Mouse (Mus musculus) embryonic facial prominence, embryonic 12.5 days (tissue): ENCODE measurements around the gene Abcb8. TPM values are rescaled to one million over a fixed set of nuclear protein-coding genes. Genes with fewer than 3 reads are reported as not detected.

Experiments used
- ATAC-seq: fragments of 200-750 bp; cut with Nextera tagmentation; 2 replicates; pipeline ENCODE4 v1.8.0; 2017; ENCODE audit not compliant: insufficient number of reproducible peaks, insufficient read depth, low FRiP score, low TSS enrichment
- H3K27ac ChIP-seq: fragments of 300-500 bp; sonication (generic); 2 replicates; pipeline ENCODE4 v1.5.1; 2016; ENCODE audit warnings: mild to moderate bottlenecking
- H3K27me3 ChIP-seq: fragments of 300-500 bp; sonication (generic); 2 replicates; pipeline ENCODE4 v1.6.1; 2016; ENCODE audit warnings: mild to moderate bottlenecking, moderate library complexity
- H3K36me3 ChIP-seq: fragments of 300-500 bp; sonication (generic); 2 replicates; pipeline ENCODE4 v1.6.1; 2016; ENCODE audit warnings: mild to moderate bottlenecking
- H3K4me1 ChIP-seq: fragments of 300-500 bp; sonication (generic); 2 replicates; pipeline ENCODE4 v1.6.1; 2016
- H3K4me2 ChIP-seq: fragments of 300-500 bp; sonication (generic); replicated peaks from 2 replicates; pipeline ENCODE4 v1.6.1; 2016; ENCODE audit warnings: mild to moderate bottlenecking, moderate library complexity
- H3K4me3 ChIP-seq: fragments of 300-500 bp; sonication (generic); 2 replicates; pipeline ENCODE4 v1.5.1; 2016; ENCODE audit warnings: mild to moderate bottlenecking
- H3K9ac ChIP-seq: fragments of 300-500 bp; sonication (generic); 2 replicates; pipeline ENCODE4 v1.6.1; 2016; ENCODE audit warnings: mild to moderate bottlenecking, moderate library complexity
- H3K9me3 ChIP-seq: fragments of 300-500 bp; sonication (generic); 2 replicates; pipeline ENCODE4 v1.6.1; 2016; ENCODE audit warnings: mild to moderate bottlenecking, moderate library complexity
- WGBS: fragments of 180-500 bp; shearing (Covaris S2); methylation state at CpG from one replicate; pipeline ENCODE4 v1.1.7; 2016; 5-methylcytosine and 5-hydroxymethylcytosine counted together
- polyA plus RNA-seq: library from polyadenylated mRNA; unstranded; fragments of >200 nt; fragmentation: Nextera tagmentation; extraction: Ambion mirVana; gene quantifications from 2 replicates; pipeline ENCODE4 v1.2.1, GENCODE M21; 2016

Abcb8 gene
- polyA plus RNA-seq, 1 experiment from 2014 or later, result 44.6 TPM

DNA sequence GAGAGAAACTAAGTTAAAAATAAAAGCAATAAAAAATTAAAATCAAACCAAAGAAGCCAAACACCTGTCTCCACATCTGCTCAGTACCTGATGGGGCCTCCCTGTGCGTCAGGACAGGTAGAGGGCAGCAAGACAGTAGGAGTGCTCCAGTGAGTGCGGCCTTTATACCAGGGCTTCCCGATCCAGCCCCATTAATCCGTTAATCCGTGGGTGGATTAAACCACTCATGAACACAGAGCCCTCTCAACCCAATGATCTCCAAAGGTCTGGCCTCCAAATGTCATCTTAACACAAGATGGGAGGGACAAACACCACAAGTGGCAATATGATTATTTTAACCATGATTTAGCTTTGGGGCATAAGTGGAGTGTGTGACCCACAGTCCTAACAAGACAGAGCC, 19.7 kb upstream of the Abcb8 start:
- H3K27me3 ChIP-seq, result peaks cover 2% of the 10 kb centered on the region; the same call in 1 of the 2 replicates
- WGBS, result 68% methylated on average over 5 of the region's 5 CpGs
- no peak overlapping the region for H3K27ac ChIP-seq
- H3K9me3 ChIP-seq, result no peaks in the 10 kb centered on the region
- no peak overlapping the region for H3K4me2 ChIP-seq
- H3K36me3 ChIP-seq, result no peaks in the 10 kb centered on the region
- no peak overlapping the region for H3K4me3 ChIP-seq
- no peaks in the 10 kb centered on the region for H3K4me1 ChIP-seq
- H3K9ac ChIP-seq, result no peak overlapping the region
- no peak for ATAC-seq

DNA sequence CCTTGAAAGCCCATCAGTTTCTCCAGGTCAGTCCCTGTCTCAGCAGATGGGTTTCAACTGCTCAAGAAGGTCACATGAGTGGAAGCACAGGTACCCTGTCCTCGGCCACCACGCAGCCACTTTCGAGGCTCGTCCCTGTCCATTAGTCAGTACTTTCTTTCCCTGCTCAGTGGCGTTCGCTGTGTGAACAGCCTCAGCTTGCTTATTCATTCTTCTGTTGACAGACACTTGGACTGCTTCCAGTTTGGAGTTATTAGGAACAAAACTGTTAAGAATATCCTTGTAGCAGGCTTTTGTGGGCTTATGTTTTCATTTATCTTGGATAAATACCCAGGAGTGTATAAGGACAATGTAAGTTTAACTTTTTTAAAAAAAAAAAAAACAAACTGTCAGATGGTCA, 19.2 kb upstream of the Abcb8 start:
- peaks cover 3% of the 10 kb centered on the region; the same call in 1 of the 2 replicates for H3K27me3 ChIP-seq
- ATAC-seq, result no peak
- H3K36me3 ChIP-seq, result no peaks in the 10 kb centered on the region
- no peak overlapping the region for H3K4me2 ChIP-seq
- H3K9me3 ChIP-seq, result no peaks in the 10 kb centered on the region
- 56% methylated on average over 6 of the region's 6 CpGs for WGBS
- no peak overlapping the region for H3K4me3 ChIP-seq
- no peaks in the 10 kb centered on the region for H3K4me1 ChIP-seq
- no peak overlapping the region for H3K27ac ChIP-seq
- no peak overlapping the region for H3K9ac ChIP-seq

DNA sequence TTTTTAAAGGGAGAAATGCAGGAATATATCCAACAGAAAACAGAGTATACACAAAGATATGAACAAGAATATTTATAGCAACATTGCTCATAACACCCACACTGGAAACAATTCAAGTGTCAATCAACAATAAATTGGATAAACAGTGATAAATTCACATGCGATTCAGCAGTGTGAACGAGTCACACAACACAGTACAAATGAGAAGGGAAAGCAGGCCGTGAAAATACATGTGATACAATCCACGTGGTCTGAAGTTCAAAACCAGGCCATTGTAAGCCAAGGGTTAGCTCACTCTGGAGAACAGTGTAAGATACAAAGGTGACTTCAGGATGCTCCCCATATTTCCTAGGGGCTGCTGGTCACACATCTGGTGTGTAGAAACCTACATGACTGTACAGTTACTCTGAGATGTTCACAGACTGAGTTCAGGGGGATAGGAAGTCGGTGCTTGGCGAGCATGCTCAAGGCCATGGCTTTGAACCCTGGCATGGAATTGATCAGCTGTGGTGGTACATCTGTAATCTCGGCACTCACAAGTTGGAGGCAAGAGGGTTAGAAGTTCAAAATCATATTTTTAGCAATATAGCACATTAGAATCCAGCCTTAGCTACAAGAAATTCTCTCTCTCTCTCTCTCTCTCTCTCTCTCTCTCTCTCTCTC, 18.7 kb upstream of the Abcb8 start:
- Histone ChIP-seq H3K4me1 (no peaks in the 10 kb centered on the region), H3K9me3 (no peaks in the 10 kb centered on the region), H3K4me2 (no peak overlapping the region), H3K4me3 (no peak overlapping the region), H3K27ac (no peak overlapping the region), H3K36me3 (no peaks in the 10 kb centered on the region), H3K9ac (no peak overlapping the region), H3K27me3 (peaks cover 3% of the 10 kb centered on the region; the same call in 1 of the 2 replicates)
- no peak for ATAC-seq
- WGBS, result 79% methylated on average over 7 of the region's 7 CpGs

DNA sequence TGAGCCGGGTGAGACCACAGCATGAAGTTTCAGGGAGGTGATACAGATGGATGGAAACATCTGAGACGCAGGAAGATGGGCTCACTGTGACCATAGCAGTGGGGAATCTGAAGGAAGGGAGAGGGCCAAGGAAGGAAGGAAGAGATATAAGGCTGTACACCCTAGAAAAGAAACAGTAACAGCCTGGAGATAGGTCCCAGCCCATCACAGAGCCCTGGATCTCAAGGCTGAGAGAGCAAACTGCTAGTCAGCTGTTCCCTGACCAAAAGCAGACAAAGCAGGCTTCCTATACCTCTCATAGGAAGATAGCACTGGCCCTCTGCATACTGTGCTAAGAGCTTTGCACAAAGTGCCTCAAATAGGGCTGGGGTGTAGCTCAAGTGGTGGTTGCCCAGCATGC, 14.8 kb upstream of the Abcb8 start:
- Histone ChIP-seq H3K9me3 (no peaks in the 10 kb centered on the region), H3K4me3 (no peak overlapping the region), H3K27ac (no peak overlapping the region), H3K4me1 (peaks cover 4% of the 10 kb centered on the region; the same call in 1 of the 2 replicates), H3K9ac (no peak overlapping the region), H3K36me3 (no peaks in the 10 kb centered on the region), H3K27me3 (peaks cover 3% of the 10 kb centered on the region; the same call in 1 of the 2 replicates), H3K4me2 (no peak overlapping the region)
- ATAC-seq, result no peak
- WGBS, result 77% methylated on average over 2 of the region's 2 CpGs

DNA sequence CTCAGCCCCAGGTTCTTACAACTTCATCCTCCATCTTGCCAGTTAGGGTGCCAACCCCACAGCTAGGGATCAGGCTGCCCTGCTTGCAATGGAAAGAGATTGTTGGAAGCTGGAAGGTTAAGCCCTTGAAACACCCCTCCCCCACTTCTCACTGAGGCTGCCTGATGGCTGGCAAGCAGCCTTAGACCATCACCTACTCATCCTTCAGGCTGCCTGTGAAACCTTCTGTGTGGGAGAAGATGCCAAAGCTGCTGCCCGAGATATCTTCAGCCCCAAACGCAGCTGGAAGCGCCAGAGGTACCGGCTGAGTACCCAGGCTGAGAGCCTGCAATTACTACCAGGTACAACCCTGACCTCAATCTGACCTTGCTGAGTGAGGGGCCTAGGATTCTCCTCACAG, 14.0 kb upstream of the Abcb8 start:
- no peaks in the 10 kb centered on the region for H3K36me3 ChIP-seq
- WGBS, result 49% methylated on average over 4 of the region's 4 CpGs

DNA sequence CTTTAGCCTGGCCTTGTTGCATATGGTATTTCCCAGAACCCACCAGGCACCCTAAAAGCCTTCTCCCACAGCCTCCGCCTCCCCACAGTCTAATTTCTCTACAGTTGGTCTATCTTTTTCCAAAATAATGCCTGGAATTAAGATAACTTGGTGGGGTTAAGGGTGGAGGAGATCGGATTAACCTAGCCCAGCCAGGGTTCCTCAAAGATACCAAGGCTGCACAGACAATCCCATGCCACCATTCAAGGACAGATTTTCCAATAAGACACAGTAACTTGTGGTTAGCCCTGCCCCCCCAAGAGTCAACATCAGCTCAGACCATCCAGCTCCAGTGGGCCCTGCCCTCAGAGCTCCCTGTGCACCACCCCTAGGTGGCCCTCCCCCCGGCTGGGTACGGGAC, 13.0 kb upstream of the Abcb8 start:
- Histone ChIP-seq H3K4me3 (no peak overlapping the region), H3K27me3 (peaks cover 9% of the 10 kb centered on the region), H3K4me2 (no peak overlapping the region), H3K4me1 (peaks cover 7% of the 10 kb centered on the region; the same call in 1 of the 2 replicates), H3K9me3 (no peaks in the 10 kb centered on the region), H3K9ac (no peak overlapping the region), H3K36me3 (no peaks in the 10 kb centered on the region), H3K27ac (no peak overlapping the region)
- no peak for ATAC-seq
- 84% methylated on average over 4 of the region's 4 CpGs for WGBS

More for the DNA sequence above, 14.0 kb upstream of the Abcb8 start:
- Histone ChIP-seq H3K27ac (no peak overlapping the region), H3K4me1 (peaks cover 7% of the 10 kb centered on the region; the same call in 1 of the 2 replicates), H3K9ac (no peak overlapping the region), H3K4me2 (no peak overlapping the region), H3K4me3 (no peak overlapping the region), H3K27me3 (peaks cover 3% of the 10 kb centered on the region; the same call in 1 of the 2 replicates), H3K9me3 (no peaks in the 10 kb centered on the region)
- no peak for ATAC-seq

DNA sequence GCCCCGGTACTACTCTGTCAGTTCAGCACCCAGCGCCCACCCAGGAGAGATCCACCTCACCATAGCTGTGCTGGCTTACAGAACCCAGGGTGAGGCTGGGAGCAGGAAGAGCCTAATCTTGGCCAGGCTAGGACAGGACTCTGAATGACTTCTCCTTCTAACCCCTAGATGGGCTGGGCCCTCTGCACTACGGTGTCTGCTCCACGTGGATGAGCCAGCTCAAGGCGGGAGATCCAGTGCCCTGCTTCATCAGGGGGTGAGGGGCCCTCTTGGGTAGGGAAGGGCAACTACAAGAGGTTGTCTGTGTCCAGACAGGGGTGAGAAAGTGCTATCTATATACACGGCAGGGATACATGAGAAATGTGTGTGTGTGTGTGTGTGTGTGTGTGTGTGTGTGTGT, 12.0 kb upstream of the Abcb8 start:
- no peaks in the 10 kb centered on the region for H3K36me3 ChIP-seq
- H3K9me3 ChIP-seq, result no peaks in the 10 kb centered on the region
- WGBS, result 63% methylated on average over 6 of the region's 6 CpGs
- no peak overlapping the region for H3K27ac ChIP-seq
- no peak overlapping the region for H3K4me3 ChIP-seq
- H3K27me3 ChIP-seq, result peaks cover 19% of the 10 kb centered on the region
- peaks cover 7% of the 10 kb centered on the region; the same call in 1 of the 2 replicates for H3K4me1 ChIP-seq
- H3K4me2 ChIP-seq, result no peak overlapping the region
- no peak for ATAC-seq
- H3K9ac ChIP-seq, result no peak overlapping the region

DNA sequence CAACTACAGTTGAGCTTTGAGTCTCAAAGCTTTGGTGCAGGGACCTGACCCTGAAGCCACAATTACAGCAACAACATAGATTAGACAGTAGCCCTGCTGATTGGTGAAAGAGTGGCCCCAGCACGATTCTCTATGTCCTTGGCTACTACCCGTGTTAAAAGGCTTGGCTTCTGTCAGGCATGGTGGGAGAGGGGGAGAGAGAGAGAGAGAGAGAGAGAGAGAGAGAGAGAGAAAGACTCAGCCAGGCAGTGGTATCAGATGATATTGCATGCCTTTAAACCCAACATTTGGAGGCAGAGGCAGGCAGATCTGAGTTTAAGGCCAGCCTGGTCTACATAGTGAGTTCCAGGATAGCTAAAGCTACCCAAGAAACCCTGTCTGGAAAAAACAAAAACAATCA, 11.5 kb upstream of the Abcb8 start:
- WGBS, result 71% methylated on average over 2 of the region's 2 CpGs
- Histone ChIP-seq H3K4me3 (no peak overlapping the region), H3K9ac (no peak overlapping the region)

DNA sequence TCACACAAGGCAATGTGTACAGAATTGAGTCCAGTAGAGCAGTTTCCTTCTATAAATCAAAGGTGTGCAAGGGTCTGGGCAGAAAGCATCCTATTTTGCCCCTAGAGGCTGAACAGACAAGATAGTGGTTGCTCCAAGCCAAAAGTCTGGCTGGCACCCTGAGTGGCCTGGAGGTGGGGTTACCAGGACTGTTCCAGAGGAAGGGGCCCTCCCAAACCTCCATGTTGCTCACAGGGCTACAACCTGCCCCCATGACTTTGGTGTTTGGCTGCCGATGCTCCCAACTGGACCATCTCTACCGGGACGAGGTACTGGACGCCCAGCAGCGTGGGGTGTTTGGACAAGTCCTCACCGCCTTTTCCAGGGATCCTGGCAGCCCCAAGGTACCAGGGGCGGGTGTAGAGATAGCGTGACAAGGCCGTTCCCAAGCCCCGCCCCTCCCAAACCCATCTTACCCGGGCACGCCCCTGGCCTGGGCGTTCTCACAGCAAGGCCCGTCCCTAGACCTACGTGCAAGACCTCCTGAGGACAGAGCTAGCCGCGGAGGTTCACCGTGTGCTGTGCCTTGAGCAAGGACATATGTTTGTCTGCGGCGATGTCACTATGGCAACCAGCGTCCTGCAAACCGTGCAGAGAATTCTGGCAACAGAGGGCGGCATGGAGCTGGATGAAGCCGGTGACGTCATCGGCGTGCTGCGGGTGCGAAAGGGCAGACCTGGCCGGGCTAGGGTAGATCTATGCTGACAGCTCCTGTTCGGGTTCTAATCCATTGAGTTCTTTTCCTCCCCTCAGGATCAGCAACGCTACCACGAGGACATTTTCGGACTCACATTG, 10.2 kb upstream of the Abcb8 start:
- Histone ChIP-seq H3K4me2 (peak overlapping the region; percentile 73), H3K27ac (no peak overlapping the region), H3K4me3 (peak overlapping the region; percentile 46), H3K9ac (peak overlapping the region; percentile 38; the same call in 1 of the 2 replicates), H3K4me1 (peaks cover 17% of the 10 kb centered on the region), H3K9me3 (no peaks in the 10 kb centered on the region), H3K36me3 (no peaks in the 10 kb centered on the region), H3K27me3 (peaks cover 36% of the 10 kb centered on the region)
- WGBS, result under 1% methylated on average over 34 of the region's 34 CpGs
- ATAC-seq, result peak; percentile 81

More for the DNA sequence above, 11.5 kb upstream of the Abcb8 start:
- Histone ChIP-seq H3K27ac (no peak overlapping the region), H3K27me3 (peaks cover 24% of the 10 kb centered on the region), H3K4me1 (peaks cover 7% of the 10 kb centered on the region; the same call in 1 of the 2 replicates), H3K36me3 (no peaks in the 10 kb centered on the region), H3K9me3 (no peaks in the 10 kb centered on the region), H3K4me2 (no peak overlapping the region)
- no peak for ATAC-seq

DNA sequence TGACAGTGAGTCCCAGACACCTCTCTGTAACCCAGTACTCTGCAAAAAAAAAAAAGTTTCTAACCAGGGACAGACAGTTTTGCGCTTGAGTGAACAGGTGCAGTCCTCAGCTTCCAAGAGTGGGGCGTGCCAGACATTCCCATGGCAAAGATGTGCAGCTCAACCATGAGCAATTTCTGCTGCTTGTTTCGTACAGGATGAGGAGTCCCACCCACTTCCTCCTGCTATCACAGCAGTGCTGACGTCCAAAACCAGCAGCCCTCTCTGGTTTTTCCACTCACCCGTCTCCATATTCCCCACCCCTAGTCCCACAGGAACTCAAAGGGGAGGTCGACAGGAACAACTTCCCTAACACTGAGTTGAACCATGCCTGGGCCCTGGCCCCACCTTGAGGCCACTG, 9.1 kb upstream of the Abcb8 start:
- Histone ChIP-seq H3K4me2 (no peak overlapping the region), H3K27me3 (peaks cover 43% of the 10 kb centered on the region)

DNA sequence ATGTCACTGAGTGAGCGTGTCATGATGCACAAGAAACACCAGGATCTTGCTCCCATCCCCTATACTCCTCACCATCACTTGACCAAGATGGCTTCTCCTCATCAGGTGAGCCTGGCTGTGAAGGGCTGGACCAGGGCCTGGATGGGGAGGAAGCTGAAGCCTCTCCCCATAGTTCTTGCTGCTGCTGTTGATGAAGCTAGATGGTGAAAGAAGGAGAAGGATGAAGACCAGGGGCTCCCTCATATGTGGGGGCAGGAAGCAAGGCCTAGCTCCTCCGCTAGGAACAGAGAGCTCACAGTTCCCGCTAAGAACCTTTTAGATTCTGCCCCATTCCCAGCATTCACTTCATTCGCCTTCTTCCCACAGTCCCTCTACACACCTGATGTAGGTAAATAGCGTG, 8.1 kb upstream of the Abcb8 start:
- H3K9ac ChIP-seq, result no peak overlapping the region
- no peak for ATAC-seq
- H3K27me3 ChIP-seq, result peaks cover 48% of the 10 kb centered on the region
- WGBS, result 86% methylated on average over 5 of the region's 5 CpGs
- H3K4me1 ChIP-seq, result peaks cover 17% of the 10 kb centered on the region
- H3K9me3 ChIP-seq, result no peaks in the 10 kb centered on the region
- no peak overlapping the region for H3K4me2 ChIP-seq
- H3K36me3 ChIP-seq, result no peaks in the 10 kb centered on the region
- H3K4me3 ChIP-seq, result no peak overlapping the region
- no peak overlapping the region for H3K27ac ChIP-seq

More for the DNA sequence above, 9.1 kb upstream of the Abcb8 start:
- Histone ChIP-seq H3K9me3 (no peaks in the 10 kb centered on the region), H3K4me3 (no peak overlapping the region), H3K36me3 (no peaks in the 10 kb centered on the region), H3K9ac (no peak overlapping the region), H3K4me1 (peaks cover 17% of the 10 kb centered on the region), H3K27ac (no peak overlapping the region)
- ATAC-seq, result no peak
- WGBS, result 61% methylated on average over 6 of the region's 6 CpGs
